Mouse (Mus musculus): ENCODE results near the gene Sh2d1b1.

DNA sequence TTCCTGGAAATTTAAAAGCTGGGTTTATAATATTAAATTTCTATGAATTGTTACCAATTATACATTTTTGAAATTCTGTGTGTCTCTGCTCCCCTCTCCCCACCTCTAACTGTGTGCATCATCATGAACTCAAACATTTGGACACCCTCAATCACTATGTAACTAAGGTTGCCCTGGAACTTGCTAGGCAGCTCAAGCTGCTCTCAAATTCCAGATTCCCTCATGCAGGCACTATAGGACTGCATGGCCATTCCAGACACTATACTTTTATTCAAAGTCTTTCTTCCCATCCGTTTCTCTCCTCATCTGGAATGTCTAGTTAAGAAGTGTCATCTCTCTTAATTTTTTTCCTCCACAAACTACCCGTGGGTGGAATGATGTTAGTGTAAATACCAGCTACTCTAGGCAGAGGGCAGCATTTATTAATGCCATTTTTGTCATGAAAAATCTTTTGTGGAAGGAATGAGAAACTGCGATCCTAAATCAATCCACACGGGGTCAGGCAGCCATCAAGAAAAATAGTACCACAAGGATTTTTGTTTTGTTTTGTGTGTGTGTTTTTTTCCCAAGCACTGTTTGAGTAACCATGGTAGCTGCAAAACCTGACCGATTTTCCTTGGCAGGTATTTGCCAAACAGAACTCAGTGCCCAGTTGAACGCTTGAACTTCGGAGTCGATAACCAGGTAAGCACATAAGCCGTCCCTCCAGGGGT is 15.3 kb downstream of the Sh2d1b1 start:
- no peak for TF ChIP-seq GATA1 (IDR thresholded peaks at IDR 0.05; ENCODE audit: borderline replicate concordance, low read length)
- TF ChIP-seq FLI1 (IDR thresholded peaks at IDR 0.05; ENCODE audit: low read length): no peak
